22 mouse cellular contexts compared by ENCODE assay signal in the genomic region with DNA sequence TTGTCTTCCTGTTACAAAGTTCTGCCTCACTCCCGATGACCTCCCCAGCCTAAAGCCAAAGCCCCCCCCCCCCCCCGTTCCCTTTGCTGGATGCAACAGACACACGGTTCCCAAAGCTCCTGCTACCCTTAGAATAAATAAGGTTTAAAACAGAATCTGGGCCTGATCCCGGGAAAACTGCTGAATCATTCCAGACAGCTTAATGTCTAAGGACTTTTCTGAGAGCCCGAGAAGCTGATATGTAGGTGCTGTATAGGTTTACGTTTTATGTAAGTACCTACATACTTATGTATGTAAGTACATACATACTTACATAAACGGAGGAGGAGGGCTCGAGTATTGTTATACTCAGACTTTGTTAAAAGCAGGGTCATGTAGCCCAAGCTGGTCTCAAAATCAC. TPM values are rescaled to one million over a fixed set of nuclear protein-coding genes. Genes with fewer than 3 reads are reported as not detected.
A peak's percentile ranks its signal among the peaks of the same experiment; 100 is the strongest.
DNase-seq lines count a peak whose midpoint lies in the region; ATAC-seq and TF ChIP-seq lines count a peak whose summit lies in the region.
"Had no signal": no experiment of that assay in that cellular context is flagged by ENCODE, and none has a peak within 500 bp of the region (broad histone marks: within the 10 kb centered on the region; RNA-seq: fewer than 3 reads in every experiment).

No protein-coding gene starts in this region.

- H3K4me2 ChIP-seq in heart, embryonic 13.5 days = peak overlapping the region; percentile 38
- no peak overlapping the region for H3K4me2 ChIP-seq in liver, embryonic 11.5 days
- H3K4me2 ChIP-seq in liver, embryonic 15.5 days = peak overlapping the region; percentile 14; the same call in 1 of the 2 replicates
- H3K4me2 ChIP-seq: embryonic facial prominence, embryonic 15.5 days; heart, embryonic 12.5 days; hindbrain, embryonic 15.5 days had no signal

- H3K4me1 ChIP-seq in heart, embryonic 13.5 days = peaks cover 34% of the 10 kb centered on the region
- H3K4me1 ChIP-seq in heart, adult 2 months (ENCODE audit: control insufficient read depth, insufficient read depth, low read length) = peaks cover 1% of the 10 kb centered on the region; the same call in 1 of the 2 replicates
- peaks cover 51% of the 10 kb centered on the region for H3K4me1 ChIP-seq in liver, embryonic 11.5 days (replicated peaks; ENCODE audit: control insufficient read depth, insufficient read depth, low read length)
- peaks cover 75% of the 10 kb centered on the region for H3K4me1 ChIP-seq in liver, embryonic 15.5 days (replicated peaks)
- H3K4me1 ChIP-seq: embryonic facial prominence, embryonic 15.5 days; forebrain, embryonic 10.5 days; hindbrain, embryonic 15.5 days had no signal

- H3K9me3 ChIP-seq in heart, embryonic 13.5 days = no peaks in the 10 kb centered on the region
- H3K9me3 ChIP-seq in liver, embryonic 11.5 days (ENCODE audit: control insufficient read depth, low read length) = no peaks in the 10 kb centered on the region
- H3K9me3 ChIP-seq in liver, embryonic 15.5 days (replicated peaks) = no peaks in the 10 kb centered on the region
- H3K9me3 ChIP-seq: embryonic facial prominence, embryonic 15.5 days; forebrain, embryonic 10.5 days; heart, embryonic 12.5 days; hindbrain, embryonic 15.5 days had no signal

- WGBS in heart, embryonic 13.5 days = 68% methylated on average over 8 of the region's 8 CpGs
- WGBS in heart, adult 2 months = 73% methylated on average over 8 of the region's 8 CpGs
- 70% methylated on average over 8 of the region's 8 CpGs for WGBS in liver, embryonic 11.5 days
- WGBS in liver, embryonic 15.5 days (ENCODE audit: insufficient replicate concordance) = 59% methylated on average over 8 of the region's 8 CpGs

- H3K9ac ChIP-seq in heart, embryonic 13.5 days = no peak overlapping the region
- H3K9ac ChIP-seq in heart, adult 2 months (ENCODE audit: low read depth, low read length) = no peak overlapping the region
- H3K9ac ChIP-seq in liver, embryonic 11.5 days (ENCODE audit: low read depth, low read length) = no peak overlapping the region
- H3K9ac ChIP-seq in liver, embryonic 15.5 days = no peak overlapping the region
- H3K9ac ChIP-seq: embryonic facial prominence, embryonic 15.5 days; heart, embryonic 12.5 days; hindbrain, embryonic 15.5 days had no signal

- H3K27me3 ChIP-seq in heart, embryonic 13.5 days (replicated peaks) = no peaks in the 10 kb centered on the region
- no peaks in the 10 kb centered on the region for H3K27me3 ChIP-seq in heart, adult 2 months (ENCODE audit: control insufficient read depth, insufficient read depth, low read length)
- no peaks in the 10 kb centered on the region for H3K27me3 ChIP-seq in liver, embryonic 11.5 days (replicated peaks; ENCODE audit: control insufficient read depth, insufficient read depth, low read length)
- no peaks in the 10 kb centered on the region for H3K27me3 ChIP-seq in liver, embryonic 15.5 days
- H3K27me3 ChIP-seq: embryonic facial prominence, embryonic 15.5 days; heart, embryonic 12.5 days; hindbrain, embryonic 15.5 days had no signal

- H3K4me3 ChIP-seq in heart, embryonic 13.5 days = no peak overlapping the region
- no peak overlapping the region for H3K4me3 ChIP-seq in heart, adult 2 months
- H3K4me3 ChIP-seq in liver, embryonic 11.5 days (ENCODE audit: low read depth, low read length) = no peak overlapping the region
- no peak overlapping the region for H3K4me3 ChIP-seq in liver, embryonic 15.5 days (replicated peaks)
- H3K4me3 ChIP-seq: embryonic facial prominence, embryonic 15.5 days; erythroblast, embryonic 14.5 days; forebrain, embryonic 10.5 days; heart, embryonic 12.5 days; hindbrain, embryonic 15.5 days had no signal

- ATAC-seq in heart, embryonic 13.5 days (ENCODE audit: extremely low read depth, insufficient number of reproducible peaks, low FRiP score, low TSS enrichment) = no peak
- ATAC-seq in liver, embryonic 11.5 days (replicated peaks; ENCODE audit: low FRiP score) = no peak
- no peak for ATAC-seq in liver, embryonic 15.5 days (ENCODE audit: insufficient read depth)
- ATAC-seq: activated CD4-positive, CD25-positive, alpha-beta regulatory T cell, adult 4 months; forebrain, embryonic 14.5 days had no signal

- no peak overlapping the region for H3K27ac ChIP-seq in heart, embryonic 13.5 days (replicated peaks)
- H3K27ac ChIP-seq in heart, adult 2 months = no peak overlapping the region
- no peak overlapping the region for H3K27ac ChIP-seq in liver, embryonic 11.5 days (ENCODE audit: low read depth, low read length)
- H3K27ac ChIP-seq in liver, embryonic 15.5 days (replicated peaks) = peak overlapping the region; percentile 92
- H3K27ac ChIP-seq: embryonic facial prominence, embryonic 15.5 days; forebrain, embryonic 10.5 days; hindbrain, embryonic 15.5 days had no signal

- no peak for DNase-seq in heart, adult 2 months
- DNase-seq in liver = peak; percentile 53
- DNase-seq in liver, embryonic 11.5 days (ENCODE audit: low spot score) = no peak
- no peak for DNase-seq in cerebellum, postnatal 4 days (ENCODE audit: low spot score in 2 of 2)
- no peak for DNase-seq in T-cell, adult 2 months (ENCODE audit: low spot score)
- DNase-seq in urinary bladder, adult 2 months (ENCODE audit: low spot score) = no peak
- DNase-seq: adrenal gland, postnatal 14 days; cerebellum, adult 18-20 months; cerebellum, adult 9-11 months; cerebellum, postnatal 36 days; embryo, embryonic 11 days; gastrocnemius, postnatal 10 days; heart, postnatal 36 days had no signal

- intact Hi-C loops in heart, adult 2 months (cut with DNase I) = no loop called here

- TF ChIP-seq POLR2A in heart, adult 2 months (IDR thresholded peaks at IDR 0.05; ENCODE audit: insufficient read depth, low read depth, low read length) = no peak

- TF ChIP-seq EP300 in heart, adult 2 months (IDR thresholded peaks at IDR 0.05; ENCODE audit: insufficient read depth, low read depth, low read length) = no peak

- peaks cover 5% of the 10 kb centered on the region for H3K79me2 ChIP-seq in heart, adult 2 months (replicated peaks; ENCODE audit: control insufficient read depth, insufficient read depth, low read length)

- peaks cover 16% of the 10 kb centered on the region for H3K36me3 ChIP-seq in heart, embryonic 13.5 days
- no peaks in the 10 kb centered on the region for H3K36me3 ChIP-seq in heart, adult 2 months (ENCODE audit: control insufficient read depth, insufficient read depth, low read length)
- no peaks in the 10 kb centered on the region for H3K36me3 ChIP-seq in liver, embryonic 11.5 days (ENCODE audit: control insufficient read depth, insufficient read depth, low read length)
- H3K36me3 ChIP-seq in liver, embryonic 15.5 days (replicated peaks) = peaks cover 33% of the 10 kb centered on the region

- TF ChIP-seq CTCF in heart, adult 2 months (IDR thresholded peaks at IDR 0.05) = no peak

RNA-seq across cellular contexts. Expression of a gene that starts 45.1 kb away (rescaled TPM):
- 9.1 and 11.0 TPM in 2 replicates for polyA plus RNA-seq in heart, embryonic 13.5 days (2015; fragmentation: Nextera tagmentation; extraction: Ambion mirVana)
- total RNA-seq in heart, adult 2 months (2021) = 10 to 100 TPM in 1 of 2 experiments, 1 to 10 TPM in 1; 7.9 to 11.6 TPM
- 6.4 and 8.6 TPM in 2 replicates for polyA plus RNA-seq in heart, adult 2 months (2012; rRNA removed)
- polyA plus RNA-seq in liver, embryonic 11.5 days (2014; fragmentation: Nextera tagmentation; extraction: Ambion mirVana) = 9.8 and 10.2 TPM in 2 replicates
- polyA plus RNA-seq in liver, embryonic 15.5 days (2015; fragmentation: Nextera tagmentation; extraction: Ambion mirVana) = 7.4 and 8.9 TPM in 2 replicates
- 10.9 and 13.1 TPM in 2 replicates for polyA plus RNA-seq in urinary bladder, adult 2 months (2012; rRNA removed)
